Mouse (Mus musculus) midbrain, embryonic 10.5 days (tissue): Measurements from ENCODE around the gene Drg1. TPM values are rescaled to one million over a fixed set of nuclear protein-coding genes. Genes with fewer than 3 reads are reported as not detected.

Experiments
- DNase-seq: peaks from one replicate; pipeline ENCODE4 v3.0.0-alpha.2; 2017; ENCODE audit warnings: low spot score
- H3K27ac ChIP-seq: fragments of 300-500 bp; sonication (generic); replicated peaks from 2 replicates; pipeline ENCODE4 v1.5.1; 2016; ENCODE audit warnings: mild to moderate bottlenecking
- H3K27me3 ChIP-seq: fragments of 300-500 bp; sonication (generic); 2 replicates; pipeline ENCODE4 v1.6.1; 2016; ENCODE audit warnings: low read depth, mild to moderate bottlenecking; ENCODE audit not compliant: poor library complexity, severe bottlenecking
- H3K36me3 ChIP-seq: fragments of 300-500 bp; sonication (generic); 2 replicates; pipeline ENCODE4 v1.6.1; 2016; ENCODE audit warnings: mild to moderate bottlenecking, moderate library complexity
- H3K4me1 ChIP-seq: fragments of 300-500 bp; sonication (generic); 2 replicates; pipeline ENCODE4 v1.6.1; 2016
- H3K4me3 ChIP-seq: fragments of 300-500 bp; sonication (generic); 2 replicates; pipeline ENCODE4 v1.5.1; 2016; ENCODE audit warnings: mild to moderate bottlenecking, moderate library complexity
- H3K9me3 ChIP-seq: fragments of 300-500 bp; sonication (generic); replicated peaks from 2 replicates; pipeline ENCODE4 v1.6.1; 2016; ENCODE audit warnings: mild to moderate bottlenecking
- WGBS: fragments of 180-500 bp; shearing (Covaris S2); methylation state at CpG from one replicate; pipeline ENCODE4 v1.1.7; 2016; 5-methylcytosine and 5-hydroxymethylcytosine counted together
- polyA plus RNA-seq: library from polyadenylated mRNA; unstranded; fragments of >200 nt; fragmentation: Nextera tagmentation; extraction: Ambion mirVana; gene quantifications from 2 replicates; pipeline ENCODE4 v1.2.1, GENCODE M21; 2016

The Drg1 gene
- polyA plus RNA-seq, 1 experiment from 2014 or later = 344 TPM

DNA sequence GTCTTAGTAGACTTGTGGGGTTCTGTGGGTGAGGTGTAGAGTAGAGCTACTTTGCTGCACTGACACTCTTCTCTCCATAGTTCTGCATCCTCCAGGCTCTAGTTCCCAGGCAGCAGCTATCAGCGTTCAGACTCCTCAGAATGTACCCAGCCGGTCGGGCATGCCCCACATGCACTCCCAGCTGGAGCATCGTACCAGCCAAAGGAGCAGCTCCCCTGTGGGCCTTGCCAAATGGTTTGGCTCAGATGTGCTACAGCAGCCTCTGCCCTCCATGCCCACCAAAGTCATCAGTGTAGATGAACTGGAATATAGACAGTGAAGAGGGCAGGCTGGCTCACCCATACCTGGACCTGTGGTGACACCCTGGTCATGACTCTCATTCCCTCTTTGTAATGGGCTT, 22.4 kb downstream of the Drg1 start:
- H3K27me3 ChIP-seq = no peaks in the 10 kb centered on the region
- peaks cover 100% of the 10 kb centered on the region for H3K36me3 ChIP-seq
- whole genome bisulfite sequencing = 89% methylated on average over 4 of the region's 4 CpGs
- H3K27ac ChIP-seq = no peak overlapping the region
- no peak overlapping the region for H3K4me3 ChIP-seq
- H3K4me1 ChIP-seq = no peaks in the 10 kb centered on the region
- no peak for DNase-seq
- no peaks in the 10 kb centered on the region; the same call in 1 of the 2 replicates for H3K9me3 ChIP-seq

DNA sequence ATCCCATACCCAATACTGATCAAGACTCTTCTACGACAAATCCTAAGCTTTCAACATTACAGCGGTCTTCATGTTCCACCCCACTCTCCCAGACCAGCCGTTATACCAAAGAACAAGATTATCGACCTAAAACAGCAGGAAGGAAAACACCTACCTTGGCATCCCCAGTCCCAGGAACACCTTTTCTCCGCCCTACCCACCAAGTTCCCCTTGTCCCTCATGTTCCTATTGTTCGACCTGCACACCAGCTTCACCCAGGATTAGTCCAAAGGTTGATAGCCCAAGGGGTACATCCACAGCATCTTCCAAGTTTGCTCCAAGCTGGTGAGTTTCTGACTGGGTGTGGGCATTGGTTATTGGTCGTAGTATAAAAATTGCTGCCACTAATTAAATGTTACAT, 23.8 kb downstream of the Drg1 start:
- Histone ChIP-seq H3K9me3 (no peaks in the 10 kb centered on the region; the same call in 1 of the 2 replicates), H3K27me3 (no peaks in the 10 kb centered on the region), H3K36me3 (peaks cover 100% of the 10 kb centered on the region), H3K4me1 (no peaks in the 10 kb centered on the region), H3K27ac (no peak overlapping the region), H3K4me3 (no peak overlapping the region)
- WGBS = 95% methylated on average over 7 of the region's 7 CpGs
- no peak for DNase-seq

DNA sequence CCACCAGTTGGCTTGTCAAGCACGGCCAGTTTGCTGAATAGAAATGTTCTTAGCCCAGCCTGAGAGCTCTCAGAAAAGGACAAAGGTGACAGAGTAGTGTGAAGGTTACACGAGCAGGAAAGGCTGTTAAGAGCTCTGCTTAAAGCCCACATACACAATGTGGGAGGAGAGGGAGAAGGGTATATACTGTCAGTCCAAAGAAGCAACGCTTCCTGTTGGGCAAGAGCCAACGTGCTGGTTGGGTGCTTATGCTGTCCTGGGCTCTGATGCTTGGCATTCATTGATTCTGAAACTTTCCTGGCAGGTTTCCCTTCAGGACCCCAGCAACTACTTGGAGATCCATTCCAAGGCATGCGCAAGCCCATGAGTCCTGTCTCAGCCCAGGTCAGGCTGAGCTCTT, 30.9 kb downstream of the Drg1 start:
- 94% methylated on average over 5 of the region's 5 CpGs for WGBS
- DNase-seq = no peak
- no peak overlapping the region for H3K27ac ChIP-seq
- H3K9me3 ChIP-seq = no peaks in the 10 kb centered on the region
- no peak overlapping the region for H3K4me3 ChIP-seq
- H3K36me3 ChIP-seq = peaks cover 98% of the 10 kb centered on the region
- H3K4me1 ChIP-seq = no peaks in the 10 kb centered on the region
- H3K27me3 ChIP-seq = no peaks in the 10 kb centered on the region

DNA sequence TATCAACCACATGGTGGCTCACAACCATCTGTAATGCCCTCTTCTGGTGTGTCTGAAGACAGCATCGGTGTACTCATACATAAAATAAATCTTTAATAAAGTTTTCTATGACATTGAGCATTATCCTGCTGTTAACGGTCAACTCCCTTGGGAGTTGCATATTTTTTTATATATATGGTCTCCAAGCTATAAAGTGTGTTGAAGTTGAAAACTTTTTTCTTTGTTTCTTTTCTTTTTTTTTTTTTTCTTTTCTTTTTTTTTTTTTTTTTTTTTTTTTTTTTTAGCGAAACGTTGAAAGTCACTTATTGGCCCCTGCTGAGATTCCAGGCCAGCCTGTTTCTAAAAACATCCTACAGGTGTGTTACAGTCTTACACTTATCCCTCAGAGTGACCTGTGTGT, 32.5 kb downstream of the Drg1 start:
- Histone ChIP-seq H3K4me3 (no peak overlapping the region), H3K27me3 (no peaks in the 10 kb centered on the region), H3K4me1 (no peaks in the 10 kb centered on the region), H3K27ac (no peak overlapping the region), H3K36me3 (peaks cover 98% of the 10 kb centered on the region), H3K9me3 (no peaks in the 10 kb centered on the region)
- no peak for DNase-seq
- 97% methylated on average over 4 of the region's 4 CpGs for WGBS

DNA sequence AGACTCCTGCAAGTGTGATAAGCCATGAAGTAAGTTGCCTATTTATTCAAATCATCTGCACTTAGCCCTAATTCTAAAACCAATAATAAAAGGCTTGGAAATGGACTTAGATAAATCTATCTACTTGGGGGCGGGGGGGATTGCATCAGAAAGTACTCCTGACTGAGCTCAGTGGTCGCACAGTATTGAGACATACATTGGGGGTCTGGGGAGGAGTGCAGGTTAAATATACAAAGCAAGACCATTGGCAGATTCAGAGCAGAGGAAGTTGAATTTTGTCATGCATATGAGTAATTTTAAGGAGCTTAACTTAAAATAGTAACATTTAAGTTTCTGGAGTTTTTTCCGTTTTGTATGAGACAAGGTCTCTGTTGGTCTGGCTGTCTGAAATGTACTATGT, 34.0 kb downstream of the Drg1 start:
- no peak overlapping the region for H3K27ac ChIP-seq
- 92% methylated on average over 3 of the region's 3 CpGs for WGBS
- DNase-seq = no peak
- H3K4me1 ChIP-seq = no peaks in the 10 kb centered on the region
- no peak overlapping the region for H3K4me3 ChIP-seq
- no peaks in the 10 kb centered on the region for H3K9me3 ChIP-seq
- H3K36me3 ChIP-seq = peaks cover 94% of the 10 kb centered on the region
- no peaks in the 10 kb centered on the region for H3K27me3 ChIP-seq

DNA sequence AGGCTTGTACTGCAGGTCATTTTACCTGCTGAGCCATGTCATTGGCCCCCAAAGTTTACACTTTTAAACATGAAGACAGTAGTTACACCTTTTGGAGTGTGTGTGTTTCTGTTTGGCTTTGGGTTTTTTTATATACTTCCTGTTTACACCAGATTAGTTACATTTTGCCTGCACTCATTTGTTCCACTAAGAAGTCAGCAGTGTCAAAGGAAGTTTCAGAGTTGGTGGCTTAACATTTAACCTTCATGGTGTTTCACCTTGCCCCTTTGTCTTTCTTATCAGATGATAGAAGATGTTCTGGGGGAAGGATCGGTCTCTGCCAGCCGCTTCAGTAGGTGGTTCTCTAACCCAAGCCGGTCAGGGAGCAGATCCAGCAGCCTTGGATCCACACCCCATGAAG, 39.1 kb downstream of the Drg1 start:
- H3K27me3 ChIP-seq = no peaks in the 10 kb centered on the region
- no peaks in the 10 kb centered on the region for H3K9me3 ChIP-seq
- no peak overlapping the region for H3K27ac ChIP-seq
- H3K4me1 ChIP-seq = no peaks in the 10 kb centered on the region
- peaks cover 96% of the 10 kb centered on the region for H3K36me3 ChIP-seq
- DNase-seq = no peak
- 97% methylated on average over 3 of the region's 3 CpGs for WGBS
- H3K4me3 ChIP-seq = no peak overlapping the region

DNA sequence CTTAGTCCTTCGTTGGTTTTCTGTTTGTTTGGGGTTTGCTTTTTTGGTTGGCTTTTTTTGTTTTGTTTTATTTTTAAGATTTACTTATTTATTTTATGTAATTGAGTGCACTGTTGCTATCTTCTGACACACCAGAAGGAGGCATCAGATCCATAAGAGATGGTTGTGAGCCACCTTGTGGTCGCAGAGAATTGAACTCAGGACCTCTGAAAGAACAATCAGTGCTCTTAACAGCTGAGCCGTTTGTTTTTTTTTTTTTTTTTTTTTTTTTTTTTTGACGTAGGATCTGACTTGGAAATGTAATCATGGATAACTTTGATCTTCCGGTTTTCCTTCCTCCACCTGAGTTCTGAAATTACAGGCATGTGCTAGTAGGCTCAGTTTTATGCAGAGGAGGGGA, 43.1 kb downstream of the Drg1 start:
- Histone ChIP-seq H3K36me3 (peaks cover 94% of the 10 kb centered on the region), H3K27me3 (no peaks in the 10 kb centered on the region), H3K4me3 (no peak overlapping the region), H3K27ac (no peak overlapping the region), H3K4me1 (no peaks in the 10 kb centered on the region), H3K9me3 (no peaks in the 10 kb centered on the region)
- DNase-seq = no peak
- WGBS = 85% methylated on average over 5 of the region's 5 CpGs

DNA sequence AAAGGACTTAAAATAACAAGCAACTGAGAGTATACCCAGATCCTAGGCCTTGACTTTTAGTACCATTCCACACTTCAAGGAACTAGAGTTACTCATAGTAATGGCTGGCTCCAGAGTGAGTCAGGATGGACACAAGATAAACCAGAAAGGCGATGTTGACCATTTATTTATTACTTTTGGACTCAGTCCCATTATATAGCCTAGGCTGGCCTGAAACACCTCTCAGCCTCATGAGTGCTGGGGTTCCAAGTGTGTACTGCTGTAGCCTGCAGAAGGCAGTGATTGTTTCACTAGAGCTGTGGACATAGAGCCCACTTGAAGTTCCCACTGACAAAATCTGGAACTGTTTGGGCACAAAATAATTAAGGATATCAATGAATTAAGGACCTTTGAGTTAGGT, 53.7 kb downstream of the Drg1 start:
- H3K27ac ChIP-seq = no peak overlapping the region
- peaks cover 97% of the 10 kb centered on the region for H3K36me3 ChIP-seq
- DNase-seq = no peak
- 97% methylated on average over 1 of the region's 1 CpGs for WGBS
- no peaks in the 10 kb centered on the region for H3K4me1 ChIP-seq
- H3K4me3 ChIP-seq = no peak overlapping the region
- H3K9me3 ChIP-seq = no peaks in the 10 kb centered on the region; the same call in 1 of the 2 replicates
- H3K27me3 ChIP-seq = no peaks in the 10 kb centered on the region

DNA sequence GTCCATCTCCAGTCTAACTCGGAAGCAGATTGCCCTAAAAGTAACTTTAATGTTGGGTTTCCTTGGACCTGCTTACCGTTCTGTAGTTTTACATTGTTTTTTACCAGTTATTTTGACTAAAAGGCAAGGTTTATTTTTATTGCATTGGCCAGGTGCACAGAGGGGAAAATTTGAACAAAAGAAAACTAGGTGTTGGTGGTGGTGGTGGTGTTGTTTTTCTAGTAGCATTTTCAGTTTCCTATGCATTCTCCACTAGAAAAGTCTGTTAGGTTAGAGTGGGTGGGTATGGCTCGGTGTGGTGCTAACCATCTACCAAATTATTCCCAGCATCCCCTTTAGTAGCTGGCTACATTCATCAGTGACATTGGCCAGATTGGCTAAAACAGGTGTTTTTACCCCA, 59.4 kb downstream of the Drg1 start:
- Histone ChIP-seq H3K36me3 (peaks cover 76% of the 10 kb centered on the region), H3K27me3 (no peaks in the 10 kb centered on the region), H3K9me3 (no peaks in the 10 kb centered on the region; the same call in 1 of the 2 replicates), H3K4me1 (peaks cover 14% of the 10 kb centered on the region), H3K4me3 (no peak overlapping the region), H3K27ac (no peak overlapping the region)
- 92% methylated on average over 3 of the region's 3 CpGs for WGBS
- no peak for DNase-seq

DNA sequence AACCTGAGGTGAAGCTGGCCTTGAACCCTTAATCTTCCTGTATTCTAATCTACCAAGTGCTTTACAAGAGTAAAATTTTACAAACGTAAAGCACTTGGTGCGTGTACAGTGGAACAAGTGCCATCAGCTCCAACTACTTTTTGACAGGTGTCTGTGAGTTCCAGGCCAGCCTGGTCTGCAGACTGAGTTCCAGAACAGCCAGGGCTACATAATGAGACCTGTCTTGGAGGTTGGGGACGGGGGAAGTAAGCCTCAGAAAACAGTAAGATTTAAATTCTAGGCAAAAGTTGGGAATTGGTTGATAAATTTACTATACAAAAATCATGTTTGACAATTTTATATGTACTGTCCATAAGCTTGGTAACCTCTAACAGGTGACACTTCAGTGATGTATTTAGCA, 61.0 kb downstream of the Drg1 start:
- Histone ChIP-seq H3K27me3 (no peaks in the 10 kb centered on the region), H3K27ac (no peak overlapping the region), H3K9me3 (no peaks in the 10 kb centered on the region; the same call in 1 of the 2 replicates), H3K36me3 (peaks cover 61% of the 10 kb centered on the region), H3K4me3 (no peak overlapping the region), H3K4me1 (peaks cover 14% of the 10 kb centered on the region)
- WGBS = 97% methylated on average over 3 of the region's 3 CpGs
- no peak for DNase-seq

DNA sequence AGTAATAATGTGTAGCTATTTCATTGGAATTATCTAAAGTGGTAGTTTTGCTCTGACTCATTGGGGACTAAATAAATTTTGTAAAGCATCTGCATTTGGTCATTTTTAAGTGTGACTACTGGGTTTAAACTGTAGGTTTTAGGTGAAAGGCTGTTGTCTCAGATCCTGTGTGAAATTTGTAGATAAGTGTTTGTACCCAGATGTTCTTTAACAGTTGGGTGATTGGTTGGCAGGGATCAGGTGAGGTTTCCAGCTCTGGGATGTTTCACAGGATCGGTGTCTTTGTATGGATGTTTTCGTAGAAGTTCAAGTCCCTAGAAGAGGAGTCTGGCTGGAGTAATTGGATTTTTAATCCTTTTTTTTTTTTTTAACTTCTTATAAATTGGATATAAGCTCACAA, 62.4 kb downstream of the Drg1 start:
- Histone ChIP-seq H3K36me3 (peaks cover 46% of the 10 kb centered on the region), H3K27me3 (no peaks in the 10 kb centered on the region), H3K4me1 (peaks cover 14% of the 10 kb centered on the region), H3K4me3 (peak overlapping the region; percentile 52), H3K27ac (no peak overlapping the region), H3K9me3 (no peaks in the 10 kb centered on the region)
- no peak for DNase-seq
- 96% methylated on average over 2 of the region's 2 CpGs for WGBS

DNA sequence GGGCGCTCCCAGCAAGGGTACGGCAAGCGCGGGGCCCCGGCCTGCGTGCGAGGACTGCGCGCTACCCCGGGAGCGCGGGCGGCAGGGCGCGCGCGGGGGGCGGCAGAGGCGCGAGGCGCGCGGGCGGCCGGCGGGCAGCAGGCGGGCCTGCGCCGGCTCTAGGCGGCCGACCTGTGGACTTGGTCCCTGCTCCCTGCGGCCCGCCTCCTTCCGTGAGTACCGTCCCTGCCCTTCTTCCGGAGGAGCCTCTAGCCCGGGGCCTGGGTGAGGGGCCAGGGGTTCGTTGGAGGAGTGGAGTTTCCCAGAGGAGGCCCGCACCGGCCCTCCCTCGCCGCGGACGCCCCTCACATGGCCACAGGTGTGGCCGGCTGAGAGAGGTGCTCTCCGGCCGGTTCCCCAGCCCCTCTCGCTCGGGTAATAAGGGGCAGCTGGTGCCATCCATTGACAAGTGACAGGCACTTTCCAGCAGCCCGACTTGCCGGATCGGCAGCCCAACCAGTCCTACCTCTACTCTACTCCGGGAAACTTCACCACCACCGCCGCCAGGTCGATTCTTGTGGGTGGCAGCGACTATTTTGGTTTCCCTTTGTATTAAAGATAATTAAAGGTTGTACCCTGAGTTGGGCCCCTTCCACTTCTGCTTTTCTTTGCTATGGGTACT, 63.3 kb downstream of the Drg1 start:
- 5% methylated on average over 56 of the region's 57 CpGs for WGBS
- Histone ChIP-seq H3K36me3 (peaks cover 38% of the 10 kb centered on the region), H3K4me1 (peaks cover 14% of the 10 kb centered on the region), H3K9me3 (no peaks in the 10 kb centered on the region), H3K27ac (peak overlapping the region; percentile 85), H3K27me3 (no peaks in the 10 kb centered on the region), H3K4me3 (peak overlapping the region; percentile 52)
- DNase-seq = peak; percentile 71

DNA sequence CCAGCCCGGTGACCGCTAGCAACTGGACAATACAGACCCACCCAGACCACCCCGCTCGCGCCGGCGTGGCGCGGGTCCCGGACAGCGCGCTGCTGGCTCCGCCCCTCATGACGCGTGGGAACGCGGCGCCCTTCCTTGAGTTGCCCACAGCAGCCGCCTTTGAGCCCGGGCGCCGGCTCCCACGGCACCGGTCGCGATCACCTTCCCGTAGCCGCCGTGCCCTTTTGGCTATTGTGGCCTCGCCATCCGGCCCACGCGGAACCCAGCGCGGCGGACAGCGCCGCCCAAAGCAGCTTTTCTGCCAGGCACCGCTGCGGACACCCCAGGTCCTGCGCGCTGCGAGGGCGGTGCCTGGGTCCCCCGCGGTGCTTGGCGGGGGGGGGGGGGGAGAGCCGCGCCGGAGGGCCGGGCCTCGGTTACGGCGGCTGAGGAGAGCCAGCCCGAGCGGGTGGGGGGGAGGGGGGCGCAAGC, 63.9 kb downstream of the Drg1 start, which contains the start of gene Eif4enif1:
Gene Eif4enif1, plus strand, starts transcription at position 162 of the 471 bp plus-strand sequence.
- WGBS = under 1% methylated on average over 49 of the region's 57 CpGs
- Histone ChIP-seq H3K9me3 (no peaks in the 10 kb centered on the region), H3K4me1 (peaks cover 14% of the 10 kb centered on the region), H3K27ac (peak within 1 kb of the TSS; percentile 85), H3K27me3 (no peaks in the 10 kb centered on the region), H3K36me3 (peaks cover 31% of the 10 kb centered on the region), H3K4me3 (peak within 1 kb of the TSS; percentile 52)
- DNase-seq = peak; percentile 94
